Mouse (Mus musculus) MEL (cell line): Measurements from ENCODE around the gene Cep68. TPM values are rescaled to one million over a fixed set of nuclear protein-coding genes. Genes with fewer than 3 reads are reported as not detected.

Source experiments
- DNase-seq: peaks from one replicate; pipeline ENCODE4 v3.0.0; 2011; ENCODE audit warnings: low read depth, low spot score
- H3K27ac ChIP-seq: 2 replicates; pipeline ENCODE4 v1.5.1; 2012; ENCODE audit warnings: low read depth, mild to moderate bottlenecking, control low read depth, low read length, moderate library complexity; ENCODE audit not compliant: control insufficient read depth
- H3K27me3 ChIP-seq, 2 experiments: fragments of 150-350 bp in 1 of 2; sonication (generic) in 1 of 2; 2 replicates each; pipeline ENCODE4 v1.6.1; 2012; ENCODE audit warnings: low read length in 2 of 2, mild to moderate bottlenecking in 2 of 2, improper control_type of control experiment in 1 of 2, moderate library complexity in 1 of 2; ENCODE audit not compliant: insufficient read depth in 2 of 2, control insufficient read depth in 1 of 2
- H3K36me3 ChIP-seq, 2 experiments: 2 replicates each; pipeline ENCODE4 v1.6.1; 2012 to 2014; ENCODE audit warnings: low read length in 2 of 2, improper control_type of control experiment in 1 of 2, inconsistent platforms in 1 of 2, mild to moderate bottlenecking in 1 of 2; ENCODE audit not compliant: insufficient read depth in 2 of 2, control insufficient read depth in 1 of 2
- H3K4me1 ChIP-seq, 2 experiments: fragments of 150-350 bp in 1 of 2; sonication (generic) in 1 of 2; 2 replicates each; pipeline ENCODE4 v1.6.1; 2012; ENCODE audit warnings: low read length in 2 of 2, improper control_type of control experiment in 1 of 2, mild to moderate bottlenecking in 1 of 2; ENCODE audit not compliant: insufficient read depth in 2 of 2, control insufficient read depth in 1 of 2
- H3K4me3 ChIP-seq, 2 experiments: fragments of 150-350 bp in 1 of 2; sonication (generic) in 1 of 2; 2 replicates each; pipeline ENCODE4 v1.5.1; 2012; ENCODE audit warnings: low read depth in 2 of 2, low read length in 2 of 2, mild to moderate bottlenecking in 2 of 2, moderate library complexity in 2 of 2, control low read depth in 1 of 2, improper control_type of control experiment in 1 of 2; ENCODE audit not compliant: control insufficient read depth in 1 of 2, insufficient read depth in 1 of 2
- H3K79me2 ChIP-seq: 2 replicates; pipeline ENCODE4 v1.6.1; 2012; ENCODE audit warnings: mild to moderate bottlenecking, low read length, moderate library complexity; ENCODE audit not compliant: control insufficient read depth, poor library complexity, insufficient read depth
- H3K9ac ChIP-seq: 2 replicates; pipeline ENCODE4 v1.6.1; 2012; ENCODE audit warnings: low read depth, mild to moderate bottlenecking, control low read depth, low read length, moderate library complexity; ENCODE audit not compliant: control insufficient read depth, poor library complexity, severe bottlenecking
- H3K9me3 ChIP-seq: fragments of 150-350 bp; sonication (generic); replicated peaks from 2 replicates; pipeline ENCODE4 v1.6.1; 2012; ENCODE audit warnings: mild to moderate bottlenecking, low read length, improper control_type of control experiment, moderate library complexity; ENCODE audit not compliant: insufficient read depth
- CHD2 ChIP-seq: IDR thresholded peaks from 2 replicates; pipeline ENCODE4 v1.6.1; 2011; ENCODE audit warnings: low read length, improper control_type of control experiment
- CTCF ChIP-seq, 3 experiments: IDR thresholded peaks in 2 of 3; conservative IDR thresholded peaks in 1 of 3; 2 replicates each; pipeline ENCODE4 v1.5.1; 2011 to 2012; ENCODE audit warnings: low read length in 3 of 3, low read depth in 2 of 3, mild to moderate bottlenecking in 2 of 3, improper control_type of control experiment in 1 of 3, inconsistent platforms in 1 of 3, mixed read lengths in 1 of 3, moderate library complexity in 1 of 3; ENCODE audit not compliant: control insufficient read depth in 1 of 3, insufficient read depth in 1 of 3, poor library complexity in 1 of 3, severe bottlenecking in 1 of 3
- E2F4 ChIP-seq: IDR thresholded peaks from 2 replicates; pipeline ENCODE4 v1.6.1; 2011; ENCODE audit warnings: low read depth, low read length, improper control_type of control experiment, borderline replicate concordance
- ELF1 ChIP-seq: IDR thresholded peaks from 2 replicates; pipeline ENCODE4 v1.6.1; 2014; ENCODE audit warnings: low read depth, mild to moderate bottlenecking, inconsistent platforms, low read length, improper control_type of control experiment, moderate library complexity
- EP300 ChIP-seq, 2 experiments: IDR thresholded peaks; 2 replicates each; pipeline ENCODE4 v1.6.1; 2011; ENCODE audit warnings: improper control_type of control experiment in 2 of 2, low read length in 2 of 2, low read depth in 1 of 2, mild to moderate bottlenecking in 1 of 2
- ETS1 ChIP-seq: IDR thresholded peaks from 2 replicates; pipeline ENCODE4 v1.6.1; 2012; ENCODE audit warnings: low read depth, mild to moderate bottlenecking, inconsistent platforms, low read length, improper control_type of control experiment, moderate library complexity
- GABPA ChIP-seq: IDR thresholded peaks from 2 replicates; pipeline ENCODE4 v1.6.1; 2012; ENCODE audit warnings: low read depth, mild to moderate bottlenecking, inconsistent platforms, low read length, improper control_type of control experiment, moderate library complexity
- GATA1 ChIP-seq: IDR thresholded peaks from 2 replicates; pipeline ENCODE4 v1.6.1; 2011; ENCODE audit warnings: low read depth, low read length, improper control_type of control experiment
- JUND ChIP-seq: IDR thresholded peaks from 2 replicates; pipeline ENCODE4 v1.6.1; 2011; ENCODE audit warnings: low read depth, mild to moderate bottlenecking, improper control_type of control experiment, low read length
- MAFK ChIP-seq: IDR thresholded peaks from 2 replicates; pipeline ENCODE4 v1.6.1; 2011; ENCODE audit warnings: low read depth, mild to moderate bottlenecking, low read length, improper control_type of control experiment, borderline replicate concordance
- MAZ ChIP-seq: IDR thresholded peaks from 2 replicates; pipeline ENCODE4 v1.6.1; 2012; ENCODE audit warnings: low read depth, mild to moderate bottlenecking, inconsistent platforms, low read length, improper control_type of control experiment
- MEF2A ChIP-seq: IDR thresholded peaks from 2 replicates; pipeline ENCODE4 v1.6.1; 2014; ENCODE audit warnings: low read depth, mild to moderate bottlenecking, inconsistent platforms, low read length, improper control_type of control experiment; ENCODE audit not compliant: poor library complexity, insufficient replicate concordance, severe bottlenecking; ENCODE audit errors: extremely low read depth
- MXI1 ChIP-seq: IDR thresholded peaks from 2 replicates; pipeline ENCODE4 v1.6.1; 2011; ENCODE audit warnings: mild to moderate bottlenecking, low read depth, low read length, improper control_type of control experiment
- MYC ChIP-seq: IDR thresholded peaks from 2 replicates; pipeline ENCODE4 v1.6.1; 2011; ENCODE audit warnings: low read depth, mild to moderate bottlenecking, low read length, improper control_type of control experiment, moderate library complexity
- NELFE ChIP-seq: IDR thresholded peaks from 2 replicates; pipeline ENCODE4 v1.6.1; 2011; ENCODE audit warnings: low read depth, low read length, improper control_type of control experiment
- NRF1 ChIP-seq: IDR thresholded peaks from 2 replicates; pipeline ENCODE4 v1.6.1; 2014; ENCODE audit warnings: low read depth, mild to moderate bottlenecking, inconsistent platforms, low read length, improper control_type of control experiment, moderate library complexity; ENCODE audit not compliant: poor library complexity, insufficient read depth, severe bottlenecking
- POLR2AphosphoS5 ChIP-seq: IDR thresholded peaks from 2 replicates; pipeline ENCODE4 v1.6.1; 2012; ENCODE audit warnings: low read depth, borderline replicate concordance, mild to moderate bottlenecking, inconsistent platforms, low read length, moderate library complexity, mixed read lengths
- RAD21 ChIP-seq: IDR thresholded peaks from 2 replicates; pipeline ENCODE4 v1.6.1; 2011; ENCODE audit warnings: mild to moderate bottlenecking, low read depth, low read length, improper control_type of control experiment
- TAL1 ChIP-seq: IDR thresholded peaks from 2 replicates; pipeline ENCODE4 v1.6.1; 2012; ENCODE audit warnings: mild to moderate bottlenecking, inconsistent platforms, low read length, moderate library complexity, mixed read lengths
- TBP ChIP-seq: IDR thresholded peaks from 2 replicates; pipeline ENCODE4 v1.8.0; 2011; ENCODE audit warnings: low read depth, low read length, improper control_type of control experiment
- TCF12 ChIP-seq: IDR thresholded peaks from 2 replicates; pipeline ENCODE4 v1.6.1; 2014; ENCODE audit warnings: low read depth, mild to moderate bottlenecking, inconsistent platforms, low read length, improper control_type of control experiment, moderate library complexity
- USF1 ChIP-seq: IDR thresholded peaks from 2 replicates; pipeline ENCODE4 v1.6.1; 2014; ENCODE audit warnings: low read depth, mild to moderate bottlenecking, inconsistent platforms, low read length, improper control_type of control experiment, moderate library complexity
- ZC3H11A ChIP-seq: IDR thresholded peaks from 2 replicates; pipeline ENCODE4 v1.6.1; 2012; ENCODE audit warnings: low read depth, mild to moderate bottlenecking, inconsistent platforms, low read length, improper control_type of control experiment
- ZMIZ1 ChIP-seq: IDR thresholded peaks from 2 replicates; pipeline ENCODE4 v1.6.1; 2012; ENCODE audit warnings: low read depth, mild to moderate bottlenecking, inconsistent platforms, low read length, improper control_type of control experiment, moderate library complexity
- ZNF384 ChIP-seq: IDR thresholded peaks from 2 replicates; pipeline ENCODE4 v1.6.1; 2012; ENCODE audit warnings: low read depth, mild to moderate bottlenecking, inconsistent platforms, low read length, improper control_type of control experiment
- polyA plus RNA-seq, 2 experiments: library from polyadenylated mRNA; stranded (reverse) in 1 of 2; unstranded in 1 of 2; fragments of >175 nt in 1 of 2; fragments of >200 nt in 1 of 2; gene quantifications; 2 replicates each; pipeline versions ENCODE4 v1.2.1 to v1.2.4; 2012; ENCODE audit warnings: low replicate concordance in 2 of 2, low read depth in 1 of 2; ENCODE audit not compliant: insufficient read length in 2 of 2, insufficient read depth in 1 of 2, missing spikeins in 1 of 2
- total RNA-seq: library from RNA; depleted of rRNA; stranded (reverse); fragments of 300-350 nt; gene quantifications from 2 replicates; pipeline ENCODE4 v1.2.3, GENCODE M21; 2012

Gene Cep68
- total and polyA plus RNA-seq, 3 experiments = 22.2 to 24.7 TPM; not detected in 1

DNA sequence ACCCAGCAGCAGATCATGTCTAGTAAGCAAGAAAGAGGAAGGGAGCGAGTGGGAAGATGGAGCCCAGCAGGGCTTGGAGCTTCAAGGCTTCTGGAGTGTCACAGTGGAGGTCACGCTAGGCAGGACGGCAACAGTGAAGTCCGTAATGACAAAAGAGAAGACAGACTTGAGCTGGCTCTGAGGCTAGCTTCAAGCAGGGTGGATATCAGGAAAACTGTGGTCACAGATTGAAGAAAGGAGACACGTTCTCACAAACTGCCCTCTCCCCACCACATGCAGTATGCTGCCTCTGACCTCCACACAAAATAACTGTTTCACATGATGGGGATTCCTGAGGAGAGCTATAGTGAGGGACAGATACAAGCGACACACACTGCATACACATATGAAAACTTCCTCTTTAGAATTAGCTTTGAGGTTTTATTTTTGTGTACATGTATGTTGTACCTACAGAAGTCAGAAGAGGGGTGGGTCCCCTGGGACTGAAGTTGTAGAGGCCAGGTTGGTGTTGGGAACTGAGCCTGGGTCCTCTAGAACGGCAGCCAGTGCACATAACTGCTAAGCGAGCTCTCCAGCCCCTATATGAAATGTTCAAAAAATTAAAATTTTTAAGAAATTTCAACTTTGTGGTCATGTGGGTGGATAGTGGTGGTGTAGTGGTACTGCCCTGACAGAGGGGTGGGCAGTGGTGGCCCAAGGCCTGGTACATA is 1.9 kb downstream of the Cep68 start:
- Histone ChIP-seq H3K27me3 (no peaks in the 10 kb centered on the region), H3K9me3 (no peaks in the 10 kb centered on the region), H3K4me3 (no peak overlapping the region), H3K36me3 (peaks cover 0 to 25% of the 10 kb centered on the region in 2 experiments; a peak in 2 of 4 replicates), H3K4me1 (peaks cover 15 to 33% of the 10 kb centered on the region in 2 experiments), H3K27ac (no peak overlapping the region), H3K79me2 (peaks cover 26% of the 10 kb centered on the region), H3K9ac (no peak overlapping the region)
- TF ChIP-seq NRF1 (no peak), USF1 (no peak), MEF2A (no peak), TCF12 (no peak), CTCF (IDR thresholded peaks at IDR 0.05 in 2 of 3, conservative IDR thresholded peaks at IDR 0.05 in 1 of 3; ENCODE audit: control insufficient read depth in 1 of 3, insufficient read depth in 1 of 3, low read depth in 2 of 3, low read length in 3 of 3, poor library complexity in 1 of 3, severe bottlenecking in 1 of 3) (no peak), JUND (no peak), MAZ (no peak), E2F4 (no peak), CHD2 (no peak), MXI1 (no peak), POLR2AphosphoS5 (no peak), RAD21 (no peak), GABPA (no peak), ZNF384 (no peak), ETS1 (no peak), MYC (no peak), GATA1 (no peak), TBP (no peak), TAL1 (no peak)
- no peak for DNase-seq

DNA sequence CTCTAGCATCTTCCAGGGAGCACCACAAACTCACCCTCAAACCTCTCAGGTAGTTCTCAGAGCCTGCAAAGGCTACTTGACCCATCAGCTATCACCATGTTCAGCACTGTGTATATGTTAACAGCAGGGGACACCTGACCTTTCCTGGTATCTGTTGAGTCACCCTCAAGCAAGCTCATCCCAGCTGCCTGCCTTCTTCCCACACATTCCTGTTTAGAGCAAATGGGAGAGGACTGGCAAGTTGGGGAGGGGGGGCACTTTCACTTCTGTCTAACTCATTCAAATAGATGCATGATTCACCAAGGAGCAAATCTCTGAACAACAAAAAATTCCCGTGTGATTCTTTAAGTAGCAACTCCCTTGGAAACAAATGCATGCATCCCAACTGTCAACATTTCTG is 2.6 kb downstream of the Cep68 start:
- Histone ChIP-seq H3K27ac (no peak overlapping the region), H3K4me1 (peaks cover 15 to 33% of the 10 kb centered on the region in 2 experiments)
- TF ChIP-seq GATA1 (no peak), ZC3H11A (no peak), POLR2AphosphoS5 (no peak), ETS1 (no peak), MEF2A (no peak), MXI1 (no peak), EP300 (IDR thresholded peaks at IDR 0.05; ENCODE audit: low read depth in 1 of 2, low read length in 2 of 2) (no peak), MAFK (no peak), ELF1 (no peak), NELFE (no peak), CHD2 (no peak), ZMIZ1 (no peak)

More for the DNA sequence above, 2.6 kb downstream of the Cep68 start:
- Histone ChIP-seq H3K36me3 (peaks cover 0 to 25% of the 10 kb centered on the region in 2 experiments; a peak in 3 of 4 replicates), H3K9ac (no peak overlapping the region), H3K9me3 (no peaks in the 10 kb centered on the region), H3K79me2 (peaks cover 26% of the 10 kb centered on the region), H3K27me3 (no peaks in the 10 kb centered on the region), H3K4me3 (no peak overlapping the region)
- DNase-seq = no peak
